Mouse (Mus musculus): ENCODE measurements at regions not wholly inside any gene's neighbourhood (a gene's known extent, or its start where the extent isn't known, plus 50 kb on each side); places are given as distances from the start of the nearest gene placed in this dataset.
"Not testable (repeated sequence)": the region's sequence is repeated elsewhere in the genome, so short reads cannot be mapped to it uniquely, and the experiment has no call there.

DNA sequence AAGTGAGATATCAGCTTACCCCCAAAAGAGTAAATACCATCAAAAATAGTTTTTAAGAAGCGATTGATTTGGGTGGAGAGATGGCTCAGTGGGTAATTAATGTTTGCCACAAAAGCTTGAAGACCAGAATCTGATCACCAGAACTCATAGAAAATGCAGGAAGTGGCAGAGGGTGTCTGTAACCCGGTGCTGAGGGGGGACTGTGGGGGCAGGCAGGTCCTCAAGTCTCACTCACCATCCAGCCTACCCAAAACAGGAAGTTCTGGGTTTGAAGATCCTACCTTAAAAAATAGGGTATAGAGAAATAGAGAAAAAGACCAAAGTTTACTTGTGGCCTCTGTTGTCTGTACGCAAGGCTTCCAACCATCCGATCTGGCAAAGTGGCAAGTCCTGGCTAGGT, 190.3 kb upstream of the Plcz1 start:
- DNase-seq (ENCODE audit: low spot score in 2 of 2) = no peak

DNA sequence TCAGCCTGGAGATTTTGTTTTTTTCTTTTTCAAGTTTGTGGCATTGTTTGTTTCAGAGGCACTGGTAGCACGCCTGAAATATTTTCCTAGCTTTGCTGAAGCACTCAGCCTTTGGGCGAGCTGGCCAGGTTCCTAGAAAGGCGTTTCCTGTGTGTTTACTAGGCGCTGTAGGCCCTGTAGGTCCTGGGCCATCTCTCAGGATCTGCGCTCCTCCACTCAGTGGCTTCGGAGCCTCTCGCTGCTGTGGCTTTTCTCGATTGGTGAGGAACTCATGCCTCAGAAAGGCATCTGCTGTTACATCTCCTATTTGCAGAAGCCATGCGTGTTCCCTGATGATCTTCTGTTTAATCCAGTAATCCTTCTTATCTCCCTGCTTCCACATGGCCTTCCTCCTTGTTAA, 188.0 kb upstream of the Plcz1 start:
- DNase-seq (ENCODE audit: low spot score in 2 of 2) = peak in 1 of 2 experiments; percentile 33

DNA sequence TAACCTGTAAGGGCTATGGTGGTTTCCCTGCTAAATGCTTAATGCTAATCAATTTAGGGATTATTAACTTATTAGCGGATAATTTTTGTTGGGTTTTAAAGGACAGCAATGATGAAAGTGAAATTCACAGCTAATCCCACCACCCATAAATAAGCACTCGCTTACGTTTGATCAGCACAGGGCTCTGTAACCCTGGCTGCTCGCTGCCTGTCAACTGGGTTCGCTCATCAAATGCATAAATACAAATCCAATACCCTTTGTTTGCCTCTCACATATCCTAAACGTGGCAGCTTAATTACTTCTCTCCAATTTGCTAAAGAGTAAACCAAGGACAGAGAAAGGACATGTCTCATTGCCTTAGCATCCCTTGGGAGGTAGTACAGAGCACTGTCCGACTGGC, 187.5 kb upstream of the Plcz1 start:
- DNase-seq (ENCODE audit: low spot score in 2 of 2) = no peak

DNA sequence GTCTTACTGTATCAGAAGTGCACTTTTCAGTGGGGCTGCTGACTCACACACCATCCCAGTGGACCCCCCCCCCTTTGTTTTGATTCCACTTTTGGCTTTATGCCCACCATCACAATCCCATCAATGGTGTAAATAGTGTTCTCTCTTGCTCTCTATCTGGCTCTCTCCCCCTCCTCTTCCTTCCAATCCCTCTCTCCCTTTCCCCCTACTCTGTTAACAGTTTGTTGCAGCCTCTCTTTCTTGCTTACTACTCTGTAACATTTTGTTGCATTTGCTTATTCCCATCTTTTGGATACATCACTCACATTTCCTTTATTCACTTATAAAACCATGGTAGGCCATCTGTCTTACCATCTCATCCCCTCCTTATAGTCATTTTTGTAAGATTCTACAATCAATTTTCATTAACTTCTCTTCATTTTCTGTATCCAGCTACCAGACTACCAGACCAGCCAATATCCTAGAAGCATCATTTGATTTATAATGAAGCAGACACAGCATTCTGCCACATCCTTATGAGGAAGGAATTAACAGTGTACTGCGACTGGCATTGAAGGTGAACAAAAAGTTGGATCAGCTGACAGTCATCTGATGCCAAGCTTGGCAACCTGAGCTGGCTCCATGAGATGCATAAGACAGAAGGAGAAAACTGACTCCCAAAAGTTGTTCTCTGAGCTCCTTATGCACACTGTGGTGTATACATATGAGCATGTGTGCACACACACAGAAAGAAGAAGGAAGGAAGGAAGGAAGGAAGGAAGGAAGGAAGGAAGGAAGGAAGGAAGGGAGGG, 181.5 kb upstream of the Plcz1 start:
- DNase-seq (ENCODE audit: low spot score in 2 of 2) = no peak

DNA sequence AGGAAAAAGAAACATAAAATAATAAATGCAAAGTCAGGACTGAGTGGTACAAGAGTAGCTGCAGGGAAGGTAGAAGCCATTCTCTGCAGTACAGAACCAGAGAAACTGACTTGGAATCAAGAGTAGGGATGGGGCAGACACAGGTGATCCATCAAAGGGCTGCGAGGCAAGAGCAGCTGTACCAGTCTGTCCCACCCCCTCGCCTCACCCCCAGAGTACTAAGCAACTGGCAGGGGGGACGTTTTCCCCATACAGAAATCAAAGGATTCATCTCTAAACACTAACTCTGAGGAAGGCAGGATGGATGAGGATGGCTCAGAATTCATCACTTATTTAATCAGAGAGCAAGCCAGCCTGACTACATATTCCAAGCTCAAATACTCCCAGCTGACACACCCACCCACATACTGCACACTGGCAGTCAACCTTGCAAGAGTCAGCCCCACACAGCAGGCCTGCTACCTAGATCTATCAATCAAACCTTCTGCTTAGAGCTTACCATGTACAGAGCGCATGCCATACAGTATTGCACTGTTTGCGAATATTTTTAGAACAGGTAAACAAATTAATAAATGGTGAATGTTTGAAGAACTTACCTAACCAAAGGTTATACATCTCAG, 180.5 kb upstream of the Plcz1 start:
- no peak for DNase-seq (ENCODE audit: low spot score in 2 of 2)

DNA sequence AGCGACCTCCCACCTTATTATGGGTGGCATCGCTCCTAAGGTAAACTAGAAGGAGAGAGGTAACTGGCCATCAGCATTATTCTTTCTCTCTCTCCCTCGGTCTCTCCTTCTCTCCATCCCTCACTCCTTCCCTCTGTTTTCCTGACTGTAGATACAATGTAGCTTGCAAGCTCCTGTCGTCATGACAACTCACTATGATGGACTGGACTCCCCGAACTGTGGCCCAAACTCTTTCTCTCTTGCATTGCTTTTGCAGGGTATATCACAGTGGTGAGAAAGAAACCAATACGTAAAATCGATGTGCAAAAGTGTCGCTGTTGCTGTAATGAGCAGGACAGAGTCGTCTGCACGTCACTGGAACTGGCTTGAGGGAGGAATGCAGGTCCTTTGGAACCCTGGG, 177.5 kb upstream of the Plcz1 start:
- no peak for DNase-seq (ENCODE audit: low spot score in 2 of 2)

DNA sequence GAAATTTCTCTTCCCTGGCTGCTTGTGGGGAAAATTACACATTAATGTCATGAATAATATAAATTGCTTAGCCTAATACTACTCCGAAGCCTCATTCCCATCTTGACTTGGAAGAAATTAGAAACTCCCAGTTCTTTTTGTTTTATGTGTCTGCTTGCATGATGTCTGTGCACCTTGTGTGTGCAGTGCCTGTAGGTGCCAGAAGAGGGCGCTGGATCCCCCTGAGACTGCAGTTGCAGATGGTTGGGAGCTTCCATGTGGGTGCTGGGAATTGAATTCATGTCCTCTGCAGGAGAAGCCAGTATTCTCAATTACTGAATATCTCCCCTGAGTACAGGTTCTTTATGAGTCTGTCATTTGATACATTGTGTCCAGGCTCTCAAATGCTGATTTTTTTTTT, 171.1 kb upstream of the Plcz1 start:
- DNase-seq (ENCODE audit: low spot score in 2 of 2) = no peak

DNA sequence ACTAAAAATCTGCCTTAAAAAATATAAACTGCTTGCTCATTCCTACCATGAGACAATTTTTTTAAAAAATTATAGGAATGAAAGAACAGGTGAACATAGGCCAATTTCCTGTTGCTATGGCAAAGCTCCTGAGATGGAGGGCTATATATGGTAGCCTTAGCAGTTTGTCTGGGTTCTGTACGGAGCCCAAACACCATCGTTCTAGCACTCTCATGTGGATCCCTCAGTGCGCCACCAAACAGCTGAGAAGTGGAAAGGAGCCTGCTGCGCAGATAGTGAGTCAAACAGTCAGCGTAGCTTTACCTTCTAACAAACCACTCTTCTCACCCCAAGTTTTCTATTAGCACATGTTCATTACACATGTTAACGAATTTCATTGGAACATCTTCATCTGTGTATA, 168.9 kb upstream of the Plcz1 start:
- DNase-seq (ENCODE audit: low spot score in 2 of 2) = no peak

DNA sequence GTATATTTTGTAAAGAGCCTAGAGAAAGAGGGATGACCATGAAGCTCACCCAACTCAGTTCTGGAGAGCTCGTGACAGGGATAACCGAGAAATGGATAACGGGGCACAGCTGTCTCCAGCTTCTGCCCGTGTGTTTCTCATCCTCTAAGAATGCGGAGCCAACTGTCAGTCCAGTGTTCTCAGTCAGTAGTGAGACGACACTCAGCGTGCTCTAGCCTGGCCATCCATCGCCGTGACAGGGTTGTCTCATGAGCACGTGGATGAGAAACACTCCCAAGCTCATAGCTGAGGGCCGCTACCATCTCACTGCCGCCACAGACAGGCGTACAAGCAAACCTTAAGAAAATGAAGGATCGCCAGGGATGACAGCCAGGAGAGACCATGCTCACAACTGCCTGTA, 167.8 kb upstream of the Plcz1 start:
- no peak for DNase-seq (ENCODE audit: low spot score in 2 of 2)

DNA sequence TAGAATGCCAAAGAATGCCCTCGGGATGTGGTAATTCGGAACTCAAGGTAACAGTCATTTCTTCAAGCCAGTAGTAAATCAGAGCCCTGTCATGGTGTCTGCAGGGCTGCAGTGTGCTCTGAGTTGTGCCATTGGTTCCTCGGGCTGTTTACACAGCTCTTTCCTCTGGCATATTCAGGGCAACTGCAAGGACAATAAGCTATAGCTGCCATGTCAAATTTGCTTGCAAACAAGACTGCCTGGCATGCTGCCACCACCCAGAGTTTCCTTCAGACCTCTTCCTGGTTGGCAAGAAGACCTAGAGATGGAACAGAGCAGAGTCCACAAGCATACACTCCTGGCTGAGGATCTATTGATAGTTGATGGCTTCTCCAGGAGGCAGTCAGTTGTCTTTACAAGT, 167.1 kb upstream of the Plcz1 start:
- peak in 1 of 2 experiments; percentile 46 for DNase-seq (ENCODE audit: low spot score in 2 of 2)

DNA sequence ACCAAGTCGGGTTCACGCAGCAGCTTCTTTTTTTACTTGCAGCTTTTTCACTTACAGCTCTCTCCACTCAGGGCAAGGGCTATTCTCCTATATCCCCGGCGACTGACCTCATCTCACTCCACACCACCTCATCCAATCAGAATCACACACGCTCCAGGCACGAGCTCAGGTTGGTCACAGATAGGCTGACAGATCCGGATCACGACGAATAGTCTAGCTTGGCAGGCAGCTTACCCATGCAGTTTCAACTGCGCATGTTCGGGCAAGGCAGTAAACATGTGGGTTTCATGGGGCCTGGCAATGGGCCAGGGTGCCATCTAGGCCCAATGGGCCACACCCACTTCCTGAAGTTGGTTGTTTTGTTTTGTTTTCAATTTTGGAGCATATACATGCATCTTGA, 165.4 kb upstream of the Plcz1 start:
- DNase-seq (ENCODE audit: low spot score in 2 of 2) = not testable (repeated sequence)

DNA sequence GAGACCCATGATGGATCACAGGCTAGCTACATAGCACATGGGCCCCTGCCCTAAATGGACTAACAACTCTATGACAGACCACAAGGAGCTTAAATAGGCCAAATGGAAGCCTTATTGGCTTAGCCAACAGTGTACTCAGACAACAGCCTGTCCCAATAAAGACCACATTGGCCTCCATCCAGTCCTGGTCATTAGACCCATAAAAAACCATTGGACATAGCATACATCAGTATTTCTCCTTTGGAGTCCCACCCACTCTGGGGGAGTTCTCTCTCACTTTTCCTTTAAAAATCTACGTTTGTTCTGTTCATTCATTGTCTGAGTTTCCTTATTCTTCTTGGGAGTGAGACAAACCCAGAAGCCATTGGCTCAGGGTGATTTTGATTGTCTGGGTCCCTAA, 160.1 kb upstream of the Plcz1 start:
- no peak for DNase-seq (ENCODE audit: low spot score in 2 of 2)

DNA sequence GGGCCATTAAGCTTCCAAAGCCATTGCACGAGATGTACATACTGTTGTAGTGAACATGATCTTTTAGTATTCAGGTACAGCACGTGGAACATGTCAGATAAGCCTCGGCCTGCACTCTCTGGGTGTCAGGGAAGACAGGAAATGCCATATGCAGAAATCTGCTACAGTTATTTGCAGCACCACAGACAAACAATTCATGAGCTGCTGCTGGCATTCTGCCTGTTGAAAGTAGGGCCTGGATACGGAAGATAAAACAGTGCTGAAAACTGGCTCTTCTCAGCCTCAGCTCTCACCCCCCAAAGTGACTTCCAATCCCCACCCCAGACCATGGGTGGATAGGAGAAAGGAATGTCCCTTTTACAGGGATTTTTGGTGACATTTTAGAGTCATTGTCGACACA, 159.1 kb upstream of the Plcz1 start:
- no peak for DNase-seq (ENCODE audit: low spot score in 2 of 2)

DNA sequence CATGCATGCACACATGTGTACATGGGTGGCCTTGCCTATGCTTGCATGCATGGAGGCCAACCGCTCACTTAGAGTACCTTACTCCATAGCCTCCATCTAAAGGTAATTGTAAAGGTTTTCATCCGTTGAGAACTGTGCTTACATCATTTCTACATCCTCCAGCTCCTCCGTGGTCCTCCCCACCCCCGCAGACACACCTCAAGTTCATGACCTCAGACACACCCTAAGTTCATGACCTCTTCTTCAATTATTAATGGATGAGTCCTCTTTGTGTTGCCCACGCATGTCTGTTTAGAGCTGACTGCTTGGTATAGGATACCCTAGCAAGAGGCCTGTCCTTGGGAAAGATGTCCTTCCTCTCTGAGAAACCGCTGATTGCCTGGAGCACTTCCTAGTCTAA, 156.8 kb upstream of the Plcz1 start:
- no peak for DNase-seq (ENCODE audit: low spot score in 2 of 2)

DNA sequence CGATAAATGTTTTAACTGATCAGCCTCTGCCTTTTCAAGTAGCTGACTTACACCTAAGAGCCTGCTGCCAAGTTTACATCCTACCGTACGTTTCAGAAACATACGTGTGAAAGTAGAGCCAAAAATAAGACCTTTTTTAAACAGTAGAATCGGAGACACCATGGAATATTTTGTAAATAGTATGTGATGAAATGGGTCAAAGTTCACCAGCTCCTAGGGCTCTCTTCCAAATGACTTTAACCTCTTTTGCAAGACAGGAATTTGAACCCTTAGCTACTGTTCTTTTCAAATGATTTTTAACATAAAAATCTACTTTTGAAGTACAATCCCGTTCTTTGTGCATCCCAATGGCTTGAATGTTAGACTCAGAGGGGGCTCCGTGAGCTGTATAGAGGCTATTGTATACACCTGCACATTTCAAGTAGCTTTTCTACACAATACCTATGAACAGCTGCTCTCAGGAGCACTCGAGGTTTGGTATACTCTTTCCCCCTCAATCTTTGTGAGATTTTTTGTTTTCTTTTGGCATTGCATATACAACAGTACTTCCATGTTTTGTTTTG, 155.9 kb upstream of the Plcz1 start:
- no peak for DNase-seq (ENCODE audit: low spot score in 2 of 2)

DNA sequence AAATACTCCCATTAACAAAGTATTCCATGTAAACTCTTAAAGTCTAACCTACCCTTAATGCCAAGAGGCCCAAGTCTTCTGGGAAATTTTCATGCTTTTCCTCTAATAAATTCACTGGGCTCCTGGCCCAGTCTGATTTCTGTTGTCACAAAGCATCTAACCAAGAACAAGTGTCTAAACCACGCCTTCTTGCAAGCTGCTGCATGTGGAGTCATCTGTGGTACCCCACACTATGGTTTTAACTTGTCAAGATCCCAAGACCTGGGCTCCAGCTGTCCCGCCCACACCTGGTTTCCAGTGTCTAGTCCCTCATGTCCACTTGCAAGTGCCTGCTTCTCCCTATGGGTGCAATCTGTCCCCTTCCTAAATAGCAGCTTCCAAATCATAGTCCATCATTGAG, 153.0 kb upstream of the Plcz1 start:
- DNase-seq (ENCODE audit: low spot score in 2 of 2) = no peak

DNA sequence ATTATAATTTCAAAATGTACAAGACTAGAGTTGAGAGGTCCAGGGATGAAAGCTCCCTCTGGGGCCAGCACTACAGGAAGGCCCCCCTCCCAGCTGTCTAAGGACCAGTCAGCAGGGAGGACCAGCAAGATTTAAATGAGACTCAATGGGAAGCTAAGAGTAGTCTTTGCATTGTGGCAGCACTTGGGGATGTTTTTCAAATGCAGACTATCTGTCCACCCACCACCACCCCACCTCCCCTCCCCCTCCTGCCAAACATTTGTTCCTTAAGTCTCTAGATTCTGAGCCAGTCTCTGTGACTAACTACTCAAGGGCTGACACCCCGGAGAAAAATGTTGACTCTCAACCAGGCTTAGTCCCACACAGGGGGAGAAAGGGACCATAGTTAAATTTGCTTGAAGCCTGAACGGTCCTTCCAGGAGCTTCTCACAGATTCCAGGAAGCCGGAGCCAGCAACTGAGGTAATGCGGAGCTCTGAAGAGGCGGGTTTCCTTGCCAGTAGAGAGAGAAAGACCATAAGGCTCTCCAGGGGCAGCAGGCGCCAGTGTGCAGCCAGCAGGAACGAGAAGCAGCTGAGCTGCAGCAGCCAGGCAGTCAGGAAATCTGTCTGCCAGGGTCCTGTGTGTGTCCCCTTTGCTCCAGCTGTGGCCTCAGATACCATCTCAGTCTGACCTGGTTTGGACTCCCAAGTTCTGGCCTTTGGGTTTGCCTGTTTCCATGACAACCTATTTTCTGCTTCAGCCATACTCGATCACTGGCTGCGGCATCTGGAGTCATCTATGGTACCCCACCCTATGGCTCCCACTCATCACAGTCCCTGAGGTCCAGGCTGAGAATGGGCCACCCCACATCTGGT, 152.1 kb upstream of the Plcz1 start:
- no peak for DNase-seq (ENCODE audit: low spot score in 2 of 2)

DNA sequence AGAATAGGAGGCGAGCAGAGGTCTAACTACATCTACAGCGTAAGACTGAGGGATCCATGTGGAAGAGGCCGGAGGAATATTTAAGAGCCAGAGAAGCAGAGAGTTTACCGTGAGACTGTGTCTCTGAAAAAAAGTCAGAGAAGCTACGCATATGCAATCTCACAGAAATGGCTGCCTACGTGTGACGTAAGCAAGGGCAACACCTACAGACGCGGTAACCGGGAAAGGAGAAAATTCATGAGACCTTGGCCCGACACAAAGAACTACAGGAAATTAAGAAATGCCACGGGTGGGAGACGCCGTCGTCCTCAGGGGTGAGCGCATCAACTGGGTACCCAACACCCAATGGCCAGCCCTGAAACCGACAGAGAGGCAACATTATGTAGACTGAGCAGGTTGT, 151.3 kb upstream of the Plcz1 start:
- DNase-seq (ENCODE audit: low spot score in 2 of 2) = no peak

DNA sequence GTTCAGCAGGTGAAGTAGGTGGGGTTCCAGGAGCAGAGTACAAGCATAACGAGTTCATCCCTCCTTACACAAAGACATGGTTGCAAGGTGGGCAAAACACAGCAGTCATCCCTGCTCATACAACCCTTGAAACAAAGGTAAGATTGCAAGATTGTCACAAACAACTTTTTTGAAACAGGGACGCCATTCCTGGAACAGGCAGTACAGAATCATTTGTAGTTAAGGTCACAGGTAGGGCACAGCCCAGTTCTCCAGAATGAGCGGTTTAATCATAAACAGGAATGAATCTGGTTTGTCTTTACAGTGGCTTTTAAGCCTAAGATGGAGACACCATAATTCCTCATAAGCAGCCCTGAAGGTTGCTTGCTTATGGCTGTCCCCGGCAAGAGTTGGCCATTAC, 150.1 kb upstream of the Plcz1 start:
- DNase-seq (ENCODE audit: low spot score in 2 of 2) = no peak

DNA sequence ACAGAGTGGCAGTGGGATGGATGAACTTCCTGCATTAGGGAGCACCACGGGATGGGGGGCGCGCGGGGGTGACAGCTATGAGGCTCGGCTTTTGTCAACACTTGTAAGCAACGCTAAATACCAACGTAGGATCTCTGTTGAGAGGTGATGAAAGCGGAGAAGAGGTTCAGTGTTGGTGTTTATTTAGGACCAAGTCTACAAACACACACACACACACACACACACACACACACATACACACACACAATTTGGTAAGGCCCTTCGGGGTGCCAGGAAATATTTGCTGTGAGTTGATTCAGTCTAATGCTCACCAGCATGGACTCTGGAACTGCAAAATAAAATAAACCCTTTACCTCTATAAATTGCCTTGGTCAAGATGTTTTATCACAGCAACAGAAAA, 148.3 kb upstream of the Plcz1 start:
- no peak for DNase-seq (ENCODE audit: low spot score in 2 of 2)

DNA sequence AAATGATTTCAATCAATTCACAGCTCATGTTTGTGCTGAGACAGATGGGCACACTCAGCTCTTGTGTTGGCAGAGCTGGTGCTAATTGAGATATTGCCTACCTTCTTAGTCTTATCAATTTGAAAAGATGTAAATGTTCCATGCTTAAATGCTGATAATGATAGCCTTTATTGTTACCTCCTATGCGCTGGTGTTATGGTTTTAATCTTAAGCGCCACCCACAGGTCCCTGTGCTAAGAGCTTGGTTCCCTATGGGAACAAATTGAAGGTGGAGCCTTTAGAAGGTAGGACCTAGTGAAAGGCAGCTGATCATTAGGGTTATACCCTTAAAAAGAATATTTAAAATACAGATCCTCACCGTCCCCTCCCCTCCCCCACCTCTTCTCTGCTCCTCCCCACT, 146.5 kb upstream of the Plcz1 start:
- DNase-seq (ENCODE audit: low spot score in 2 of 2) = no peak

DNA sequence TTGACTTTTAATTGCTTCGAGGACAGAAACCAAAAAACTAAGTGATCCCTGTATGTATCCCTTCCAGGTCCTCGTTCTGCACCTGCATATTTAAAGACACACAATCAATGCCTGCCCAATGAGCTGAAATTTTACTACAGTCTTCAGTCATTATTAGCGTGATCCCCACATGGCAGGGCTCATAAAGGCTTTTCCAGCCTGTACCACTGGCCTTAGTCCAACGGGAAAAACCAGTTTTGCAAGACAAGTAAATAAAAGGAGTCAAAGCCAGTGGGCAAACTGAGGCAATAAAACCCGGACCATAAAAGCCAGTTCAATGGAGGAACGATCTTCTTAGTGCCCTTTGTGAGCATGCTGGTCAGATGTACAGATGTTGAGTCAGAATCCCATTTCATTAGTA, 145.8 kb upstream of the Plcz1 start:
- no peak for DNase-seq (ENCODE audit: low spot score in 2 of 2)
